Mouse (Mus musculus) liver, postnatal 0 days (tissue): Measurements from ENCODE around the gene Adra2a. TPM values are rescaled to one million over a fixed set of nuclear protein-coding genes. Genes with fewer than 3 reads are reported as not detected.
A peak's percentile ranks its signal among the peaks of the same experiment; 100 is the strongest.

Source experiments
- ATAC-seq: fragments of 200-750 bp; cut with Nextera tagmentation; 2 replicates; pipeline ENCODE4 v1.8.0; 2017; ENCODE audit warnings: mild to moderate bottlenecking, moderate library complexity
- DNase-seq: peaks from one replicate; pipeline ENCODE4 v3.0.0-alpha.2; 2016
- H3K27ac ChIP-seq: fragments of 300-500 bp; sonication (generic); 2 replicates; pipeline ENCODE4 v1.5.1; 2014; ENCODE audit warnings: antibody characterized with exemption, moderate library complexity, mild to moderate bottlenecking, low read depth
- H3K27me3 ChIP-seq: fragments of 300-500 bp; sonication (generic); 2 replicates; pipeline ENCODE4 v1.6.1; 2014; ENCODE audit warnings: low read length, control low read depth, mixed read lengths; ENCODE audit not compliant: insufficient read depth
- H3K36me3 ChIP-seq: fragments of 300-500 bp; sonication (generic); replicated peaks from 2 replicates; pipeline ENCODE4 v1.6.1; 2014; ENCODE audit warnings: mild to moderate bottlenecking, control low read depth, low read length, moderate library complexity, mixed read lengths; ENCODE audit not compliant: insufficient read depth
- H3K4me1 ChIP-seq: fragments of 300-500 bp; sonication (generic); 2 replicates; pipeline ENCODE4 v1.6.1; 2014; ENCODE audit warnings: antibody characterized with exemption, mild to moderate bottlenecking, control low read depth; ENCODE audit not compliant: insufficient read depth
- H3K4me2 ChIP-seq: fragments of 300-500 bp; sonication (generic); 2 replicates; pipeline ENCODE4 v1.6.1; 2014; ENCODE audit warnings: low read depth, mild to moderate bottlenecking, low read length, moderate library complexity, mixed read lengths
- H3K4me3 ChIP-seq: fragments of 300-500 bp; sonication (generic); 2 replicates; pipeline ENCODE4 v1.5.1; 2014; ENCODE audit warnings: low read depth, low read length
- H3K9ac ChIP-seq: fragments of 300-500 bp; sonication (generic); replicated peaks from 2 replicates; pipeline ENCODE4 v1.6.1; 2014; ENCODE audit warnings: mild to moderate bottlenecking, moderate library complexity
- H3K9me3 ChIP-seq: fragments of 300-500 bp; sonication (generic); 2 replicates; pipeline ENCODE4 v1.6.1; 2016; ENCODE audit warnings: mild to moderate bottlenecking, control low read depth, low read length, mixed read lengths
- CTCF ChIP-seq: sonication (generic); IDR thresholded peaks from 2 replicates; pipeline ENCODE4 v1.5.1; 2016; ENCODE audit warnings: antibody characterized with exemption, low read depth
- EP300 ChIP-seq: IDR thresholded peaks from 2 replicates; pipeline ENCODE4 v1.6.1; 2016; ENCODE audit warnings: antibody characterized with exemption, low read depth, mild to moderate bottlenecking
- WGBS: fragments of 180-500 bp; shearing (Covaris S2); extraction: QIAGEN DNeasy Blood & Tissue Kit; methylation state at CpG from one replicate; pipeline ENCODE4 v1.1.7; 2014; ENCODE audit not compliant: insufficient replicate concordance; 5-methylcytosine and 5-hydroxymethylcytosine counted together
- polyA plus RNA-seq: library from polyadenylated mRNA; unstranded; fragments of >200 nt; fragmentation: Nextera tagmentation; extraction: Ambion mirVana; gene quantifications from 2 replicates; pipeline ENCODE4 v1.2.1, GENCODE M21; 2015

Gene Adra2a
- polyA plus RNA-seq, 1 experiment from 2014 or later = 0.21 TPM

GRCm38 (mm10) chr19:54070521-54070920 lies 26.6 kb downstream of the Adra2a start:
- Histone ChIP-seq H3K4me3 (no peak overlapping the region), H3K9me3 (no peaks in the 10 kb centered on the region), H3K9ac (no peak overlapping the region), H3K36me3 (no peaks in the 10 kb centered on the region), H3K4me2 (no peak overlapping the region), H3K27ac (no peak overlapping the region), H3K4me1 (peaks cover 5% of the 10 kb centered on the region), H3K27me3 (no peaks in the 10 kb centered on the region)
- no peak for ATAC-seq
- TF ChIP-seq CTCF (no peak), EP300 (no peak)
- peak; percentile 64 for DNase-seq
- WGBS = 55% methylated on average over 5 of the region's 5 CpGs

GRCm38 (mm10) chr19:54072233-54072800 lies 28.4 kb downstream of the Adra2a start:
- Histone ChIP-seq H3K4me1 (peaks cover 5% of the 10 kb centered on the region), H3K27me3 (no peaks in the 10 kb centered on the region), H3K4me3 (no peak overlapping the region), H3K4me2 (no peak overlapping the region), H3K36me3 (no peaks in the 10 kb centered on the region), H3K9ac (no peak overlapping the region), H3K9me3 (no peaks in the 10 kb centered on the region), H3K27ac (no peak overlapping the region)
- no peak for ATAC-seq
- no peak for DNase-seq
- TF ChIP-seq EP300 = no peak
- TF ChIP-seq CTCF = no peak
- WGBS = 69% methylated on average over 5 of the region's 5 CpGs

- ATAC-seq (no peak), DNase-seq (no peak)
- H3K9me3 ChIP-seq = no peaks in the 10 kb centered on the region
- H3K9ac ChIP-seq = no peak overlapping the region
- no peak overlapping the region for H3K27ac ChIP-seq
- 51% methylated on average over 10 of the region's 10 CpGs for WGBS
- no peak overlapping the region for H3K4me3 ChIP-seq
- TF ChIP-seq CTCF (no peak), EP300 (no peak)
- H3K27me3 ChIP-seq = no peaks in the 10 kb centered on the region
- no peak overlapping the region for H3K4me2 ChIP-seq
- H3K36me3 ChIP-seq = no peaks in the 10 kb centered on the region
- no peaks in the 10 kb centered on the region for H3K4me1 ChIP-seq
Observed at GRCm38 (mm10) chr19:54076362-54077349, 32.7 kb downstream of the Adra2a start.

GRCm38 (mm10) chr19:54081303-54081702 lies 37.4 kb downstream of the Adra2a start:
- DNase-seq (no peak), ATAC-seq (no peak)
- Histone ChIP-seq H3K27me3 (no peaks in the 10 kb centered on the region), H3K27ac (no peak overlapping the region), H3K9me3 (no peaks in the 10 kb centered on the region), H3K4me1 (no peaks in the 10 kb centered on the region), H3K4me2 (no peak overlapping the region), H3K9ac (no peak overlapping the region), H3K36me3 (no peaks in the 10 kb centered on the region), H3K4me3 (no peak overlapping the region)
- TF ChIP-seq CTCF (no peak), EP300 (no peak)
- WGBS = 80% methylated on average over 9 of the region's 9 CpGs

- H3K4me3 ChIP-seq = no peak overlapping the region
- H3K36me3 ChIP-seq = no peaks in the 10 kb centered on the region
- H3K4me1 ChIP-seq = no peaks in the 10 kb centered on the region
- H3K27ac ChIP-seq = no peak overlapping the region
- no peak overlapping the region for H3K4me2 ChIP-seq
- 60% methylated on average over 9 of the region's 9 CpGs for WGBS
- TF ChIP-seq CTCF = no peak
- ATAC-seq (no peak), DNase-seq (no peak)
- no peaks in the 10 kb centered on the region for H3K9me3 ChIP-seq
- H3K9ac ChIP-seq = no peak overlapping the region
- no peaks in the 10 kb centered on the region for H3K27me3 ChIP-seq
Observed at GRCm38 (mm10) chr19:54081716-54082165, 37.8 kb downstream of the Adra2a start.

- Histone ChIP-seq H3K9me3 (no peaks in the 10 kb centered on the region), H3K9ac (no peak overlapping the region), H3K4me3 (no peak overlapping the region), H3K27ac (no peak overlapping the region), H3K36me3 (no peaks in the 10 kb centered on the region), H3K4me2 (no peak overlapping the region), H3K4me1 (no peaks in the 10 kb centered on the region), H3K27me3 (no peaks in the 10 kb centered on the region)
- WGBS = 32% methylated on average over 10 of the region's 10 CpGs
- DNase-seq (peak; percentile 19), ATAC-seq (peak; percentile 85)
- TF ChIP-seq EP300 (peak; percentile 72), CTCF (no peak)
Observed at GRCm38 (mm10) chr19:54087319-54087718, 43.4 kb downstream of the Adra2a start.
